Mouse (Mus musculus): ENCODE measurements at regions not wholly inside any gene's neighbourhood (a gene's known extent, or its start where the extent isn't known, plus 50 kb on each side); places are given as distances from the start of the nearest gene placed in this dataset.

DNA sequence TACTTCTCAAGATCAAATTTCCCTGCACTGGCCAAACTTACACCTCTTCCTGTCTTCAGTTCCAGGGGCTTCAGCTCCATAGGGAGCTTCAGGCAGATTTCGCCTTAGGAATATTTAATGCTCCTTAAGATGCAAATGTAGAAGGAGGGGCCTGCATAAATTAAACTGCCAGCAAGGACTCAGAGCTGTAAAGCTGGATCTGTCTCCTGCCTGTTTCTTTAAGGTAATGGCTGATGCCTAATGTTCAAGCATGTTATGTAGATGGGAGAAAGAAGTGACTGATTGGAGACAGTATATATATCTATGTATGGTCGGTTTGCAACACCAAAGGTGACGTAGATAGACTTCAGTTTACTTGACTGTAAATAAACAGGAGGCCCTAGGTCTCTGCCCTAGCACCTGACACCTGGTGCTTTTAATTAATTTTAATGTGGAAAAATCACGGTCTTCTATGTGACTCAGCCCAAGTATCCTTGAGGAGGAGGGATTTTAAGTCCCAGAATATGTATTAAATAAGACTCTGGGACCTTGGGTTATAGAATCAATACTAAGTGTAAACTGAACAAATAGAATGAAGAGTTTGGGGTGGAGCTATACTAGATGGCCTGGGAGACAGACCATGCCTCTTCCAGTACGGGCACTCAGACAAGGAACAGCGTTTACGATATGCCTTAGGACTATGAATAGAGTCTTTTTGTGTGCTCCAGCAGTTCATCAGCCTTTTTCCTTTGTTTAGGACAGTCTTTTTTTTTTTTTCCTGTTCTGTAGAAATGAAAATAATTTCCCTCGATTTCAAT lies 651.7 kb upstream of the Lmcd1 start:
- DNase-seq: no peak
- intact Hi-C loops (cut with DNase I): no loop called here

DNA sequence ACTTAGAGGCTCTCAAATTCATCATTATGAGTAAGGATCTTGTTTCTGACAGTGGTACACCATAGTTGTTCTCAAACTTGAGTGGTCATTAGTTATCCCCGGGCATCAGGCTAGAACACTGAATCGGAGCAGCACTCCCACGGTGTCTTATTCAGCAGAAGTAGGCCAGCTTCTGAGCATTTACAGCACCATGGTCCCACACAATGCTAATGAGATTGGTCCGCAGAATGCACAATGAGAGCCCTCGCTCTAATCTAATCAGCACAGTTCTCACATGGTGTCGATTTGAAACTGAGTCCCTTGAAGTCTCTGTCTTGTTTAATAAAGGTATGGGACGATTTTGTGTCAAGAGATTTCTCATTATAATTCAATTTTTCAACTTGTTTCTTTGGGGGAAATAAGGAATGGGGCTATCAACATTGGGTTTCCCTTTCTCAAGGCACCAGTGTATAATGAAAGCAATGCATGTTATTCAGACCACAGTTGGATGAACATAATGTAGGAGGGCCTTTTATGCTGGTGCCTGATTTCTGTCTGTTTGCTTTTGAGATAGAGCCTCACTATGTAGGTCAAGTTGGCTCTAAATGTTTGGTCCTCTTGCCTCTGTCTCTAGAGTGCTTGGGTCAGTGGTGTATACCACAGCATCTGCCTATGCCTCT lies 650.9 kb upstream of the Lmcd1 start:
- intact Hi-C loops (cut with DNase I): no loop called here
- DNase-seq: no peak

DNA sequence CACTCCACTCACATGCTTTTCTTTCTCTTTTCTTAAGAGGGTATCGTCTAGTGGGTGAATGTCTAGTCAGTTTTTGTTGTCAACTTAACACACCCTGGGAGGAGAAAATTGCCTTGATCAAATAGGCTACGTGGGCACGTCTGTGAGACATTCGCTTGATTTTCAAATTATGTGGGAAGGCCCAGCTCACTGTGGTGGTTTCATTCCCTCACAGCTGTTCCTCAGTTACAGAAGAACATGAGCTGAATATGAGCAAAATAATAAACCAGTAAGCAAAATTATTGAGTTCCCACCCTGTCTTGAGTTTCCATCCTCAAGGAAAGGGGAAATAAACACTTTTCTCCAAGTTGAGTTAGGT lies 650.4 kb upstream of the Lmcd1 start:
- no peak for DNase-seq
- intact Hi-C loops (cut with DNase I): no loop called here

DNA sequence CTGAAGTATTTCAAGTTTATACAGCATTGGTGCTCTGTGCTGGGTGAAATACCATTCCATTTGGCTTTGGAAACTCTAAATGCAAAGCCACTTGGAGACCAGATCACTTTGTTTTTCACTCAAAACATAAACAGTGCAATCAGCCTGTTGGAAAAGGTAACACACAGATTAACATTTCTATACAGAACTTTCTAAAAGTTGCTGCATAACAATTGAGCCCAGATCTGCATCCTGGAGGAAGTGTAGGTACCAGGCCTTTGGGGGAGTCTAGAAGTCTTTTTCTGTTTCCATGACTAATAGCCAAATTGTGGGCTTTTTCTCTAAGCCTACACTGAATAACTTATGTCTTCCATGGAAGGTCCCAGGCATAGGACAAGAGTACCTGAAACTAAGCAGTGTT lies 648.1 kb upstream of the Lmcd1 start:
- intact Hi-C loops (cut with DNase I): no loop called here
- DNase-seq: no peak

DNA sequence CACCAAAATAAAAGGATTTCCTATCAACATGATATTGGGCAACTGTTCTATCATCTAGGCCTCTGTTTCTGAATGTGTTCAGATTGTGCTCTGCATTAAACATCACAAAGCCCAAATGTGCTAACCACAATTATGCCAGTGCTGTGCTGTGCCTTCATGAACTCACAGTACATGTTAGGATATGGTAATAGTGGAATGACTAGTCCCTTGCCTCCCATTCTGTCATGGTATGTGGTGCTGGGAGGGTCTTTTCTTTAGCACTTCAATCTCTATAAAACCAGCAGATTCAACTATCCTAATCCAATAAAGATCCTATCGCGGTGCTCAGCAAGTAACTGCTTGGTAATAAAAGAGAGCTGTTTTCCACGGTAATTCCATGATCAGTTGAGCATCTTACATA lies 620.8 kb upstream of the Lmcd1 start:
- no peak for DNase-seq
- intact Hi-C loops (cut with DNase I): no loop called here

DNA sequence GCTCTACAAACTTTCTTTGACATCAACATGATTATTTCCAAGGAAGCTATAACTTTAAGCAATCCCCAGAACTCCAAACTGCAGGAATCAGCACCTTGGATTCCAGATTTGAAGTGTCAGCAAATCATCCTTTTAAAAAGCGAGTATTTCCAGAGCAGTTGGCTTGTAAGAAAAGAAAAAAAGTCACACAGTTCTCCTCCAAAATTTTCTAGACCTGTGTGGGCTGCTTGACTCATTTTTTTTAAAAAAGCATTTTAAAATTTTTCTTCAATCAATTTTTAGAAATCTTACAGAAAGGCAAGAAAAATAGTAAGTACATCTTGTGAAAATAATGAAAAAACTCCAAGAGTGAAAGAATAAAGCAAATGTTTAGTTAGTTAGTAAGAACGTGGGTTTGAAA lies 613.6 kb upstream of the Lmcd1 start:
- no peak for DNase-seq
- intact Hi-C loops (cut with DNase I): no loop called here

DNA sequence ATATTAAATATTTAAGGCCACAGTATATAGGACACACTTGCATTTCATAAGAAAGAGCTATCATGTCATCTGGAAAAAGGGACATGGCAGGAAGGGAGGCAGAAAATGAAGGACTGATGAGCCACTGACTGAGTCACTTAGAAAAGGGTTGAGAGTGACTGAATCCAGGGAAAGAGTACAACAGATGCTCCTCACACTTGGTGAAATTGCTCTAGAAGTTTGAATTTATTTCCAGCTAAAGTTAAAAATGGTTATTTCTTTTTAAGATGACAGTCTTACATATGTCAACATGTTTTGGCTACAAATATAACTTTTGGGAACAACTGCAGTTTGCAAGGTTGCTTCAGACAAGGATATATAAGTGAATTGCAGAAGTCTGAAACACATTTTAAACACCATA lies 609.0 kb upstream of the Lmcd1 start:
- DNase-seq: no peak
- intact Hi-C loops (cut with DNase I): no loop called here

DNA sequence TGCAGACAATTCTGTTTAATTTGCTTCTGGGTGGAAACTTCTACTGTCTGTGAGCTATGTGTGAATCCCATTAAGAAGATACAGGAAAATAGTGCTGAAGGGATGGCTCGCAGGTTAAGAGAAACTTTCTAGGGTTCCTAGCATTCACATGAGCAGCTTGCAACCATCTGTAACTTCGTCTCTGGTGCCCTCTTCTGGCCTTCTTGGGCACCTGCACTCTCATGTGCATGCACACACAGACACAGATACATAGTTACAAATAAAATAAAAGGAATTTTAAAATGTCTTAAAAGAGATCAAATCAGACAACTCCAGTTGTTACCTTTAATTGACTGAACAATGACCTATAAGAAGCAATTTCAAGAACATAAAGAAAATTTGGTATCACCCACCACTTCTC lies 588.6 kb upstream of the Lmcd1 start:
- intact Hi-C loops (cut with DNase I): no loop called here
- DNase-seq: no peak

DNA sequence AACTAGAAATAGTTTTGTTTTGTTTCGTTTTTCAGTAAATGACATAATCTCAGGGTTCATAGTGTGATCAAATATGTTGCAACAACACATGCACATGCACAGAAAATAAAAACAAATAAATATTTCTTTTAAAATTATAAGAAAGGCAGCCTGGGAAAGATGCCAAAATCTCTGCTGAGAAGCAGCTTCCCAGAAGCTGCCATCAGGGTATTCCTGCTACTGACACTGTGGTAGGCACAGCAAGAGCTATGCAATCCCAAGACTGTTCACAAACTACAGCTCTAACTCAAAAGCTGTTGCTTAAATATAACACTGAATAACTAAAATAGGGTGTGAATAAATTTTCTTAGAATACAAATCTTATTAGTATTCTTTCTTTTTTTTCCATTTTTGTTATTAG lies 570.7 kb upstream of the Lmcd1 start:
- intact Hi-C loops (cut with DNase I): no loop called here
- no peak for DNase-seq

DNA sequence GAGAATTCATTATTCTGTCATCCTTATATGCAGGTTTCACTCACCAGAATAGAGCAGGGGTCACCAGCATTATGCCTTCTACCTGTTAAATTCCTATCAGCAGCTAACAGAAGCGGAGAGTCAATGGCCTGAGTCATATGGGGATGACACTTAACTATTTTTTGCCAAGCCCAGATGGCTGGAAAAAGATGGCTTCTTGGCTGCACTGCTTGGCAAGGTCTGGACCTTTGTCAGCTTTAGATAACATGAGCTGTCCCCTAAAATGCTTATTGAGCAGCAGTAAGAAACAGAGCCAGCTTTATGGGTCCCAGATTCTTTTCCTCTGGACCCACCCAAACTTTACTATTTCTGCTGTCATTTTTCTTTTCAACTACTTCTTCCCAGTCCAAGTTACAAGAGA lies 565.3 kb upstream of the Lmcd1 start:
- peak; percentile 3 for DNase-seq
- intact Hi-C loops (cut with DNase I): no loop called here

DNA sequence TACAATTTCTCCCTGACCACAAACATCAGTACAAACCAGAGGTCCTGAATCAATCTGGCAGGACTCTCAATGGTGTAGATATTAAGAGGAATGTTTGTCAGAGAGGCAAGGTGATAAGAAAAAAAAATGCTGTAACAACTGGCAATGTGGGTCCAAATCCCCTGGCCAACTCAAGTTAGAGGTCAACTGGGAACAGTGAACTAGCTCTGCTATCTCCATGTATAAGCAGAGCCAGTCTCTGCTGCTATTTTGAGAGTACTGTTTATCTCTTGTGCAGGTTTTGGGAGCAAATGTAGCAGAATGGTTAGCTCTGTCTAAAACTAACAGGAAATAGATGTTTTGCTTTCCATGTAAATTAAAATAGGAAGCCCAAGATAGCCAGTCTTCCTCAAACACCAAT lies 547.6 kb upstream of the Lmcd1 start:
- intact Hi-C loops (cut with DNase I): no loop called here
- DNase-seq: no peak

DNA sequence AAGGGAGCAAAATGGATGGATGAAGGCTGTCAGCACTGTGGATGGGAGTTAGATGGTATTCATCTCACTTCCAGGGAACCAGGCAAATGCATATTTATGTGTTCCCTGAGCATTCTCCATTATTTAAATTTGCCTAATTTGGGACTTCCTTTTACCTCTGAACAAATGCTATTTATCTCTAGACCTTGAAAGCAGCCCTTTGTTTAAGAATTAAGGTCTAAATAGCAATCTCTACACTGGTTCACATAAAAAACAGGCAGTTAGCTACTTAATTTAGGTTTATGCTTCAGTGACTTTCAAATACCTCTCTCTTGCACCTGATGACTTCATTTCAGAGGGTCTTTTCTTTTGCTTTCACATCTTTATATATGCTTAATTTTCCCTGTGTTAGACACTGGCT lies 543.2 kb upstream of the Lmcd1 start:
- no peak for DNase-seq
- intact Hi-C loops (cut with DNase I): no loop called here

DNA sequence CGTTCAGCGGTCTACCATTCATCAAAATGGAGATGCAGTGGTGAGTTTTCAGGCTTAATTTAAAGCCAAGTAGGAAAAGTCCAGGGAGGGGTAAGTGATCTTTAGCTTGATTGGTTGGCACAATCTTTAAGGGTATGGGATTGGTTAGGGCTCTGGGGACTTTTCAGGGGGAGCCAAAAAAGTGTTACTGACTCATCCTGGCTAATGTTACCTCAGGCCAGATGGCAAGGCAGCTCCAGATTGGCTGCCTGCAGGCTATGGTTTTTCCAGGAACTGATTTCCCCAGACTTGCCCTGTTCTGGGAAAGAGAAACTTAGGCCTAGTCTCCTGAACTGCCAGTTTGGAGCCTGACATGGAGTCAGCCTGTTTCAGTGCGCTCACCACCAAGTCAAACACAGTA lies 539.6 kb upstream of the Lmcd1 start:
- intact Hi-C loops (cut with DNase I): no loop called here
- DNase-seq: peak; percentile 2

DNA sequence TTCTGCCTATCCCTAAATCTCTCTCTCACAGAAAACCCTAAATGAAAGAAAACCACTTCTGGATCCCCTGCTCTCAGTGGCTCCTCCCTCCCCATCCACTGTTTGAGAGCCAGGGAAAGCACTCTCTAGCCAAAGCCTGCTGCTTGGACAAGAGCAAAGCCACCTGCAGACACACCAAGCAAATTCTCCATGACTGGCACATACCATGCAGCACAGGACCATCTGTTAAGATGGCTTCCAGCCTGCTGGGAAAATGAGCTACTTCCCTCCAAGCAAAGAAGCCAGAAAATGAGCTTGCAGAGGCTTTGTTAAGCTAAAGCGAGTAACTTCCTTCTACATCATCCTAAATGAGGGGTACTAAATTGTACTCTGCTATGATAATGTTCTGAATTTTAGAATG lies 534.6 kb upstream of the Lmcd1 start:
- DNase-seq: peak; percentile 77
- intact Hi-C loops (cut with DNase I): no loop called here

DNA sequence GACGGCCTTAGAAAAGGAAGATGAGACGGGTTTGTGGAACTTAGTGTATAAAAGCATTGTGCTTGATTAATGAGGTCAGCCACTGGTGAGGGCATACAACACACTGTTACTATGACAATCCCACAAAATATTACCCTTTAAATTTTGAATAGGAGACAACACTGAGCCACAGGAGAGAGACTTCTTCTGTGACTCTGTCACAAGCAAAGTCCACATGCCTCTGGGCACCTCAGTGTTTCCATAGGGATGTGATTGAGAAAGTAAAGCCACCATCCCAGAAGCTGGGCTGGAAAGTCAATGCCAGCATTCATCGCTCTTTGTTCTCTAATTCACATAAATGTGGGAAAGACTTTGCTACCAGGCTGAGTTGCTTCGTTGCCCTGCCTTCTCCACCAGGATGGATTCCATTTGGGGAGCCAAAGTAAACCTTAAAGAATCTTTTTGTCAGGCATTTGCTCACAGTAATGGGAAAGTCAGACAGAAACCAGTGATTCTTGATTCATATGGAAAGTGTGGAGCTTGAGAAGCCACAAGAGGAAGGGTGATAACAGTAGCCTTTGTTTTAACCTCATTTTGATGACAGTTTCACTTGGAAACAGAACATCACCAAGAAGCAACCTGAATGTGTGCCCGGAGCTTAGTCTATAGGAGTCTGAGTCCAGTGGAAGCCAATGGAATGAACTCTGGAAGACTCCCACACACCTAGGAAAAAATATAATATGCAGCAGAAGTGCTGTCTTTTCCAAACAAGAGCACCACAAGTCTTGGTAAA lies 491.7 kb upstream of the Lmcd1 start:
- intact Hi-C loops (cut with DNase I): no loop called here
- peak; percentile 3 for DNase-seq

DNA sequence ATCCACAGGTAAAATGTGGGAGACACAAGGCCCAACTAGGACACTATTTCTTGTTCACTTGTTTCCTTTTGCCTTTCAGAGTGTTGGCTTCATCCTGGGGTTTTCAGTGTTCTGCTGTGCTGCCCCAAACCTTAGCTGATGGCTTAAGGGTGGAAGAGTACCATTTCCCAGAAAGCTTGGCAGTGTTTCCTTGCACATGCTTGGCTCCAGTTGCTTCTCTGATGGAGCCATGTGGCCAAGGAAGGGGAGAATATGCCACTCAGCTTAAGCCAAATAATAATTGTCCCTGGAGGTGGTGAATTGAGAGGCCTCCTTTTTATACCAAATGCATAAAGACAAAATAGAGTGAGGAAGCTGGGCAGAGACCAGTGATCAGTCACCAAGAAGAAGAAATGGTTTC lies 464.9 kb upstream of the Lmcd1 start:
- intact Hi-C loops (cut with DNase I): no loop called here
- DNase-seq: peak; percentile 20

DNA sequence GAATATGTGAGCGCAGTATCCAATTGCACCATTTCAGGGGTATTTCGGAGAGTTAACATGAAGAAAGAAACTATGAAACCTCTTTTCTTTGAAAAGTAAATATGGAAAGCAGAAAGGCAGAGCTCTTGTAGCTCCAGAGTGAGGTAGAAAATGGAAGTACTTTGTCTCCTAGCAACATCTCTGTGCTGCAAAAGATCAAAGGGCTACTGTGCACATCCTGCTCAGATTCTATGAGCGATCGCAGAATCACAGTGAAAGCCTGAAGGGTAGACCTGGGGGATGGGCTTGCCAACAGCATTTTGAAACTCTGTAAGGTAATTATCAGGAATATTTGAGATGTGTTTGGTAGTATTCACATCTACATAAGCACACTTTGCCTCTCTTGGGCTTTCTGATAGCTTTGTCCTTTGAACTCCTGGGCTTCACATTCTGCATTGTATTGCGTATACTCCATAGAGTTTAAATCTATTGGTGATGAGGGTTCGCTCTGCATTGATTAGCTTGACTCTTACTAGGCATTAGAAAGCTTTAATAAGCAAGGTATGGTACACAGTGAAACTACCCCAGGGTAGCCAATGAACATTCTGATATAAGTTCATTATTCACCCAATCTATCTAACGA lies 459.5 kb upstream of the Lmcd1 start:
- DNase-seq: no peak

DNA sequence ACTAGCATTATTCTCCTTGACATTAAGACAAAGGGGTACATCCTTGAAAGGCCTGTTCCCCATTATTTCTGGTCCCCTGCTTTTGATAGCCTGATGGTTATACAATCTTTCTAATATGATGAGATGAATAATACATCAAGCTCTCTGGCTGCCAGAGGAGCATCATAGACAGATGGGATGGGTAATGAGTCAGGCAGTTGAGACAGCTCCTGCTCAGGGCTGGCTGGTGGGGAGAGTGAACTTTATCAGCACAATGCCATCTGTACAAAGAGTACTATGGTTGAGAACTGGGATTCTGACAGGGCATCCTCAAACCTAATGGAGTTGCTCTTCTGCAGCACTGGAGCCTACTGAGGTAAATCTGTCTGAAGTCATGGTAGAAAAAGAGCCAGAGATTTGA lies 458.4 kb upstream of the Lmcd1 start:
- intact Hi-C loops (cut with DNase I): no loop called here
- DNase-seq: no peak

More for the DNA sequence above, 459.5 kb upstream of the Lmcd1 start:
- intact Hi-C loops (cut with DNase I): no loop called here

DNA sequence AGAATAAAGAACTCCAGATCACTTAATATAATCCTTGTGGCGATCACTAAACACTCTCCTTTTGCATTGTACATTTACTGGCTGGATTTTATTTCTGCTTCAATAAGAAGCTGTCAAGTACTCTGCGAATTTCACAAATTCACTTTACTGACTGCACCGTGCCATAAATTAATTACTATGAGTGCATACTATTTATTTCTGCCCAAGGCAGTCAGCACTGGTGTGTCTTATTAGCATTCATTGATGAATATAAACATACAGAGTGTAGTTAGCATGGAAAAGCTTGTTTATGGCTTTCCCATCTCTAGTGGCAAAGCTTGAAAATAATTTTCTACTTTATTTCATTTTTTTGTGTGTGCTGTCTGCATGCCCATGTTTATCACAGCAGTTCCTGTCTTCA lies 453.3 kb upstream of the Lmcd1 start:
- intact Hi-C loops (cut with DNase I): no loop called here
- DNase-seq: no peak

DNA sequence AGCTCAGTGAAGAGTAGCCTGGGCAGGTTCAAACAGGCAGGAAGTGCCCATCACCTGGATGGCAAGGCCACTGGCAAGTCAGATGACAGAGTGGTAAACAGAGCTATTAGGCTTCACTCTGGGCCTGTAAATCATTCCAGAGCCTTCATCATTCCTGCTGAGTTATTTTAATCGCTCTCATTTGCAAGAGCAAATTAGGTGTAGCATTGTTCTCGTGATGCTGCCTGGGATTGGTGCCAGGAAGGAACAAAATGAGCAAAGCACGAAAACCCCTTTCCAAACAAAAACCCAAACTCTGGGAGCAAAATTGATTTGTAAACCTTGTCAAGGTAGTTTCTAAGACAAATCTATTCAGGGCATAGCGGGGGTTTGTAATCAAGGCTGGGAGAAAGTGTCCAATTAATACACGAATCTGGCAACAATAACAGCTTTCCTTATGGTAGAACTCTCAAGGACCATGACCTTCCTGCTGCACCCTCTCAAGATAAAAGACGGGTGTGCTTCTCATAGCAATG lies 429.2 kb upstream of the Lmcd1 start:
- intact Hi-C loops (cut with DNase I): no loop called here
- no peak for DNase-seq

DNA sequence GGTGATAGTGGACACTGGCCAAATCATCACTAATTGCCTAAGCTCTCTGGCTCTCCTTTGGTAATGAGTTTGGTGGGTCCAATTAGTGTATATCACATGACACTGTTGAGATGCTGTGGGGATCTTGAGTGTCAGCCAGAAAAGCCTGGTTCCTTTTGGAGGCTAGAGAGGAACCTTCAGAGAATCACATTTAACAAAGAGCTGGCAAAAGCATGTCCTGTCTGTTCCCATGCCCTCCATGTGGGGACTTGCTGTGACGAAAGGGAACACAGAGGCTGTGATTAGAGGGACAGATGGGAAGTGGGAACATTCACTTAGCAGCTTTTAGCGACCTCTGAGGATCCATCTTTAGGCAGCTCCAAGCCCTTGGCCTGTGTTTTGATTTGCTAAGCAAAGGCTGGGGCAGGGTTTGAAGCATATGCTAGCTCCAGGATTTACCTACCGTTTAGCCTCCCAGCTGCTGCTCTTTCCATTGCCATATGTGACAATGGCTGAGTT lies 407.4 kb upstream of the Lmcd1 start:
- DNase-seq: peak; percentile 90
- intact Hi-C loops (cut with DNase I): no loop called here
